Mouse (Mus musculus) frontal cortex, adult 2 months (tissue): ENCODE measurements around the gene Slc37a3. TPM values are rescaled to one million over a fixed set of nuclear protein-coding genes. Genes with fewer than 3 reads are reported as not detected.

Experiments used
- polyA plus RNA-seq: library from polyadenylated mRNA; depleted of rRNA; stranded (reverse); fragments of >200 nt; gene quantifications from 2 replicates; pipeline ENCODE4 v1.2.3, GENCODE M21; 2012; rRNA removed

Slc37a3 gene
- polyA plus RNA-seq, 1 experiment, result 34.8 TPM

Other genes with a start within 250 kb of the Slc37a3 start
- gene Kdm7a, start 170.9 kb downstream of the Slc37a3 start, polyA plus RNA-seq, result 13.2 and 13.3 TPM in 2 replicates
- gene Rab19, start 3.5 kb upstream of the Slc37a3 start, polyA plus RNA-seq, result 0.22 and 0.27 TPM in 2 replicates
- 102 and 108 TPM in 2 replicates for gene Mkrn1, start 42.8 kb upstream of the Slc37a3 start, polyA plus RNA-seq
- gene Dennd2a, start 180.2 kb upstream of the Slc37a3 start, polyA plus RNA-seq, result 21.6 and 24.8 TPM in 2 replicates
- 20.5 and 22.7 TPM in 2 replicates for gene Adck2, start 196.2 kb upstream of the Slc37a3 start, polyA plus RNA-seq
- gene Gm42420, start 208.1 kb upstream of the Slc37a3 start, polyA plus RNA-seq, result 0.76 and 2.2 TPM in 2 replicates
- gene Ndufb2, start 214.9 kb upstream of the Slc37a3 start, polyA plus RNA-seq, result 232 and 247 TPM in 2 replicates